Mouse (Mus musculus) hindbrain, embryonic 16.5 days (tissue): ENCODE results near the gene Thnsl1. TPM values are rescaled to one million over a fixed set of nuclear protein-coding genes. Genes with fewer than 3 reads are reported as not detected.
A peak's percentile ranks its signal among the peaks of the same experiment; 100 is the strongest.
"Not testable (repeated sequence)": the region's sequence is repeated elsewhere in the genome, so short reads cannot be mapped to it uniquely, and the experiment has no call there.

Experiments used
- ATAC-seq: fragments of 200-750 bp; cut with Nextera tagmentation; 2 replicates; pipeline ENCODE4 v1.8.0; 2017; ENCODE audit warnings: moderate TSS enrichment, moderate library complexity
- H3K27ac ChIP-seq: fragments of 300-500 bp; sonication (generic); 2 replicates; pipeline ENCODE4 v1.5.1; 2014; ENCODE audit warnings: low read depth, mild to moderate bottlenecking, control low read depth, low read length, moderate library complexity
- H3K27me3 ChIP-seq: fragments of 300-500 bp; sonication (generic); replicated peaks from 2 replicates; pipeline ENCODE4 v1.6.1; 2014; ENCODE audit warnings: low read length; ENCODE audit not compliant: control insufficient read depth, insufficient read depth
- H3K36me3 ChIP-seq: fragments of 300-500 bp; sonication (generic); 2 replicates; pipeline ENCODE4 v1.6.1; 2014; ENCODE audit warnings: mild to moderate bottlenecking, low read length, moderate library complexity, mixed read lengths; ENCODE audit not compliant: control insufficient read depth, insufficient read depth
- H3K4me1 ChIP-seq: fragments of 300-500 bp; sonication (generic); 2 replicates; pipeline ENCODE4 v1.6.1; 2014; ENCODE audit warnings: low read depth, low read length; ENCODE audit not compliant: control insufficient read depth, insufficient read depth
- H3K4me2 ChIP-seq: fragments of 300-500 bp; sonication (generic); 2 replicates; pipeline ENCODE4 v1.6.1; 2014; ENCODE audit warnings: mild to moderate bottlenecking, low read length, control low read depth, moderate library complexity
- H3K4me3 ChIP-seq: fragments of 300-500 bp; sonication (generic); 2 replicates; pipeline ENCODE4 v1.5.1; 2014; ENCODE audit warnings: mild to moderate bottlenecking, low read length, control low read depth, moderate library complexity
- H3K9ac ChIP-seq: fragments of 300-500 bp; sonication (generic); 2 replicates; pipeline ENCODE4 v1.6.1; 2014; ENCODE audit warnings: low read depth, mild to moderate bottlenecking, control low read depth, low read length, moderate library complexity
- H3K9me3 ChIP-seq: fragments of 300-500 bp; sonication (generic); 2 replicates; pipeline ENCODE4 v1.6.1; 2014; ENCODE audit warnings: mild to moderate bottlenecking, low read length, moderate library complexity; ENCODE audit not compliant: control insufficient read depth
- WGBS: fragments of 180-500 bp; shearing (Covaris S2); extraction: QIAGEN DNeasy Blood & Tissue Kit; methylation state at CpG from one replicate; pipeline ENCODE4 v1.1.7; 2014; 5-methylcytosine and 5-hydroxymethylcytosine counted together
- polyA plus RNA-seq: library from polyadenylated mRNA; unstranded; fragments of >200 nt; fragmentation: Nextera tagmentation; extraction: Ambion mirVana; gene quantifications from 2 replicates; pipeline ENCODE4 v1.2.1, GENCODE M21; 2015

Gene Thnsl1
- polyA plus RNA-seq, 1 experiment from 2014 or later, result 25.4 TPM

- 69% methylated on average over 2 of the region's 2 CpGs for WGBS
- Histone ChIP-seq H3K4me2 (no peak overlapping the region), H3K27ac (no peak overlapping the region), H3K4me3 (no peak overlapping the region), H3K4me1 (no peaks in the 10 kb centered on the region), H3K9me3 (no peaks in the 10 kb centered on the region), H3K36me3 (no peaks in the 10 kb centered on the region), H3K27me3 (no peaks in the 10 kb centered on the region), H3K9ac (no peak overlapping the region)
- no peak for ATAC-seq
Observed at GRCm38 (mm10) chr2:21230276-21230675, 24.8 kb downstream of the Thnsl1 start.

- H3K4me2 ChIP-seq, result no peak overlapping the region
- H3K9me3 ChIP-seq, result no peaks in the 10 kb centered on the region
- no peak overlapping the region for H3K27ac ChIP-seq
- no peak overlapping the region for H3K9ac ChIP-seq
- no peak overlapping the region for H3K4me3 ChIP-seq
- WGBS, result 78% methylated on average over 3 of the region's 3 CpGs
- H3K36me3 ChIP-seq, result no peaks in the 10 kb centered on the region
- no peaks in the 10 kb centered on the region for H3K4me1 ChIP-seq
- H3K27me3 ChIP-seq, result no peaks in the 10 kb centered on the region
- ATAC-seq, result no peak
Observed at GRCm38 (mm10) chr2:21231147-21231546, 25.6 kb downstream of the Thnsl1 start.

GRCm38 (mm10) chr2:21234871-21235648 lies 29.5 kb downstream of the Thnsl1 start:
- H3K9ac ChIP-seq, result no peak overlapping the region
- WGBS, result 87% methylated on average over 9 of the region's 9 CpGs
- no peaks in the 10 kb centered on the region for H3K36me3 ChIP-seq
- no peak overlapping the region for H3K4me2 ChIP-seq
- no peak overlapping the region for H3K4me3 ChIP-seq
- no peaks in the 10 kb centered on the region for H3K4me1 ChIP-seq
- no peak for ATAC-seq
- no peak overlapping the region for H3K27ac ChIP-seq
- no peaks in the 10 kb centered on the region for H3K9me3 ChIP-seq
- no peaks in the 10 kb centered on the region for H3K27me3 ChIP-seq

DNA sequence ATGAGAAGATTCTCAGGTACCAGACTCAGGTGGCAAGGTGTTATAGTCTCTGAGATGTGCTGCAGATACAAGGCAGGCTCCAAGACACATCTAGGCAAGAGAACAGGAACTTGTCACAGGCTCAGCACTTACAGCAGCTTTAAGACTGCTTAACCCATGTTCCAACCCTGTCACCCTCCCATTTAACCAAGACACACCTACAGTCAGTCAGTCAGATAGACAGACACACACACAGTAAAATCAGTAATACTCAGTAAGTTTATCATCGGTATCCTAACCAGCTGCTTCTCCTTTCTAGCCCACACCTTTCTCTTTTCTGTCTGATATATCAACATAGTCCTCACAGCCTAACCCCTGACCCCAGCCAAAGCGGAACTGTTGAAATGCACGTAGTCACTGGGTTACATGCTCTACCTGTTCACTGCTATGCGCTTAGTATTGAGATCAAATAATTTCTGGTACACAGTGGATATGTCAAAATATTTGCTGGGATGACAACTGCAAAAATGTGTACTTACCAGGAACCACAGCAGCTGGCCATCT lies 30.4 kb downstream of the Thnsl1 start:
- H3K4me1 ChIP-seq, result no peaks in the 10 kb centered on the region
- H3K27me3 ChIP-seq, result no peaks in the 10 kb centered on the region
- 94% methylated on average over 4 of the region's 4 CpGs for WGBS
- no peak overlapping the region for H3K9ac ChIP-seq
- no peak overlapping the region for H3K4me3 ChIP-seq
- H3K27ac ChIP-seq, result no peak overlapping the region
- no peak for ATAC-seq
- no peaks in the 10 kb centered on the region for H3K36me3 ChIP-seq
- no peaks in the 10 kb centered on the region for H3K9me3 ChIP-seq
- no peak overlapping the region for H3K4me2 ChIP-seq

GRCm38 (mm10) chr2:21236846-21237245 lies 31.3 kb downstream of the Thnsl1 start:
- Histone ChIP-seq H3K36me3 (no peaks in the 10 kb centered on the region), H3K27me3 (no peaks in the 10 kb centered on the region), H3K9ac (no peak overlapping the region), H3K9me3 (no peaks in the 10 kb centered on the region), H3K27ac (no peak overlapping the region), H3K4me2 (no peak overlapping the region), H3K4me1 (no peaks in the 10 kb centered on the region), H3K4me3 (no peak overlapping the region)
- peak; percentile 58 for ATAC-seq
- WGBS, result 77% methylated on average over 5 of the region's 5 CpGs

GRCm38 (mm10) chr2:21244104-21244503 lies 38.6 kb downstream of the Thnsl1 start:
- H3K4me2 ChIP-seq, H3K4me3 ChIP-seq, H3K4me1 ChIP-seq, H3K9me3 ChIP-seq, ATAC-seq, H3K9ac ChIP-seq, H3K27me3 ChIP-seq, H3K27ac ChIP-seq, H3K36me3 ChIP-seq: not testable (repeated sequence)
- WGBS, result 83% methylated on average over 3 of the region's 6 CpGs

DNA sequence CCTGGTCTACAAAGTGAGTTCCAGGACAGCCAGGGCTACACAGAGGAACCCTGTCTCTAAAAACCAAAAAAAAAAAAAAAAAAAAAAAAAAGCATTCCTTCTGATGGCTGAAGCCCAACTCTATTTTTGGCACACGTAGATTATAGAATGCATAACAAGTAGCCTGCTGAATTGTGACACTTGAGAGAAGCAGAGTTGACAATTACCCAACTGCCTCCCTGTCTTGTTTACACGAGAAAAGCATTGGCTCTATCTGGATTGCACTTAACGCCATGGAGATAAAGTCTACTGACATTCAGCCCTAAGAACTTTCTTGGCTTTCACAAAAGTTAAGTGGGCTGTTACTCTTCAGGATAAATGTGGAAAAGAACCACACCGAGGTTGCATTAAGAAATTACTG lies 39.5 kb downstream of the Thnsl1 start:
- WGBS, result 72% methylated on average over 4 of the region's 4 CpGs
- Histone ChIP-seq H3K27ac (no peak overlapping the region), H3K9ac (no peak overlapping the region), H3K27me3 (no peaks in the 10 kb centered on the region), H3K4me1 (no peaks in the 10 kb centered on the region), H3K4me3 (no peak overlapping the region), H3K9me3 (no peaks in the 10 kb centered on the region), H3K4me2 (no peak overlapping the region), H3K36me3 (no peaks in the 10 kb centered on the region)
- ATAC-seq, result no peak

DNA sequence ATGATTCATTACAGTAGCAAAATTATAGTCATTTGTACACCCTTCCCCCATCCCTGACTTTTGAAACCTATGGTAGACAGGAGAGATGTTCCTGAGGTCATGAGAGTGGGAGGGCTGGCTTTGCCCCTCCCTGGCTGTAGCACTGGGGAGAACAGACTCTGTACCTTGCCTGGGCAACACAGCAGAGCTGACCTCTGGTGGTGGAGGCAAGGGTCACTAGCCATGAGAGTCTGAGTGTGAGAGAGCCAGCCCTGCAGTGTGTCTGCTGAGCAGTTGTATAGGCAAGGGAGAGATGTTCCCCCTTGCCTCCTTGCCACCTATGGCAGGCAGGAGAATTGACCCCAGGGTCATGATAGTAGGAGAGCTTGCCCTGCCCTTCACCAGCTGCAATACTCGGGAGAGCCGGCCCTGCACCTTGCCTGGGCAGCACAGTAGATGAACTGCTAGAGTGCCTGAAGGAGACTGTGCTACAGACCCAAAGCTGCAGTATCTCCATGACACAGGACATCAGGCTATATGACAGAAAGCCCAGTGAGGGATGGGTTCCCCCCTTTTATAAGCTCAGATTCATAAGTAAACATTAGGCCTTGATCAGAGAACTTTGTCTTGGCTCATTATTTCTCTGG lies 40.1 kb downstream of the Thnsl1 start:
- no peak overlapping the region for H3K9ac ChIP-seq
- 83% methylated on average over 2 of the region's 2 CpGs for WGBS
- no peaks in the 10 kb centered on the region for H3K9me3 ChIP-seq
- H3K27me3 ChIP-seq, result no peaks in the 10 kb centered on the region
- no peak for ATAC-seq
- no peaks in the 10 kb centered on the region for H3K36me3 ChIP-seq
- no peaks in the 10 kb centered on the region for H3K4me1 ChIP-seq
- H3K4me2 ChIP-seq, result no peak overlapping the region
- no peak overlapping the region for H3K4me3 ChIP-seq
- no peak overlapping the region for H3K27ac ChIP-seq

GRCm38 (mm10) chr2:21253644-21254043 lies 48.1 kb downstream of the Thnsl1 start:
- 79% methylated on average over 3 of the region's 3 CpGs for WGBS
- no peaks in the 10 kb centered on the region for H3K9me3 ChIP-seq
- no peak overlapping the region for H3K9ac ChIP-seq
- H3K4me3 ChIP-seq, result no peak overlapping the region
- ATAC-seq, result no peak
- H3K36me3 ChIP-seq, result no peaks in the 10 kb centered on the region
- H3K27ac ChIP-seq, result no peak overlapping the region
- H3K27me3 ChIP-seq, result no peaks in the 10 kb centered on the region
- H3K4me1 ChIP-seq, result no peaks in the 10 kb centered on the region
- no peak overlapping the region for H3K4me2 ChIP-seq
